Mouse (Mus musculus) kidney, embryonic 15.5 days (tissue): ENCODE data around the gene Bbof1. TPM values are rescaled to one million over a fixed set of nuclear protein-coding genes. Genes with fewer than 3 reads are reported as not detected.

Experiments used
- ATAC-seq: fragments of 200-750 bp; cut with Nextera tagmentation; replicated peaks from 2 replicates; pipeline ENCODE4 v1.8.0; 2017; ENCODE audit warnings: moderate TSS enrichment; ENCODE audit not compliant: low FRiP score
- H3K27ac ChIP-seq: fragments of 300-500 bp; sonication (generic); 2 replicates; pipeline ENCODE4 v1.5.1; 2015; ENCODE audit warnings: mild to moderate bottlenecking, inconsistent platforms
- H3K27me3 ChIP-seq: fragments of 300-500 bp; sonication (generic); 2 replicates; pipeline ENCODE4 v1.6.1; 2015; ENCODE audit warnings: inconsistent platforms
- H3K36me3 ChIP-seq: fragments of 300-500 bp; sonication (generic); 2 replicates; pipeline ENCODE4 v1.6.1; 2015; ENCODE audit warnings: inconsistent platforms
- H3K4me1 ChIP-seq: fragments of 300-500 bp; sonication (generic); 2 replicates; pipeline ENCODE4 v1.6.1; 2015; ENCODE audit warnings: inconsistent platforms
- H3K4me2 ChIP-seq: fragments of 300-500 bp; sonication (generic); 2 replicates; pipeline ENCODE4 v1.6.1; 2015; ENCODE audit warnings: moderate library complexity, mild to moderate bottlenecking, inconsistent platforms
- H3K4me3 ChIP-seq: fragments of 300-500 bp; sonication (generic); replicated peaks from 2 replicates; pipeline ENCODE4 v1.5.1; 2015; ENCODE audit warnings: mild to moderate bottlenecking, inconsistent platforms
- H3K9ac ChIP-seq: fragments of 300-500 bp; sonication (generic); 2 replicates; pipeline ENCODE4 v1.6.1; 2015; ENCODE audit warnings: mild to moderate bottlenecking, inconsistent platforms
- H3K9me3 ChIP-seq: fragments of 300-500 bp; sonication (generic); replicated peaks from 2 replicates; pipeline ENCODE4 v1.6.1; 2016; ENCODE audit warnings: inconsistent platforms
- WGBS: fragments of 180-500 bp; shearing (Covaris S2); methylation state at CpG from one replicate; pipeline ENCODE4 v1.1.7; 2015; ENCODE audit warnings: mixed read lengths; 5-methylcytosine and 5-hydroxymethylcytosine counted together
- polyA plus RNA-seq: library from polyadenylated mRNA; unstranded; fragments of >200 nt; fragmentation: Nextera tagmentation; extraction: Ambion mirVana; gene quantifications from 2 replicates; pipeline ENCODE4 v1.2.1, GENCODE M21; 2015

Gene Bbof1
- polyA plus RNA-seq, 1 experiment from 2014 or later, result 1.7 TPM

- Histone ChIP-seq H3K9ac (no peak overlapping the region), H3K4me1 (peaks cover 19% of the 10 kb centered on the region), H3K4me3 (no peak overlapping the region), H3K27me3 (no peaks in the 10 kb centered on the region), H3K27ac (peak overlapping the region; percentile 33; the same call in 1 of the 2 replicates), H3K36me3 (no peaks in the 10 kb centered on the region), H3K9me3 (no peaks in the 10 kb centered on the region), H3K4me2 (peak overlapping the region; percentile 12; the same call in 1 of the 2 replicates)
- peak; percentile 83 for ATAC-seq
- 52% methylated on average over 9 of the region's 9 CpGs for WGBS
These were observed 5.9 kb upstream of the Bbof1 start for GRCm38 (mm10) chr12:84402923-84403322.

- 84% methylated on average over 6 of the region's 6 CpGs for WGBS
- Histone ChIP-seq H3K9me3 (no peaks in the 10 kb centered on the region), H3K4me2 (no peak overlapping the region), H3K27me3 (no peaks in the 10 kb centered on the region), H3K9ac (no peak overlapping the region), H3K4me3 (no peak overlapping the region), H3K36me3 (no peaks in the 10 kb centered on the region), H3K27ac (no peak overlapping the region), H3K4me1 (peaks cover 23% of the 10 kb centered on the region)
- no peak for ATAC-seq
These were observed 4.3 kb upstream of the Bbof1 start for GRCm38 (mm10) chr12:84404541-84404940.

GRCm38 (mm10) chr12:84407259-84407658 lies 1.6 kb upstream of the Bbof1 start:
- 56% methylated on average over 4 of the region's 4 CpGs for WGBS

GRCm38 (mm10) chr12:84407874-84408818 lies 725 bp upstream of the Bbof1 start:
- peak overlapping the region; percentile 84 for H3K27ac ChIP-seq
- no peaks in the 10 kb centered on the region for H3K36me3 ChIP-seq
- peak overlapping the region; percentile 95 for H3K4me2 ChIP-seq
- ATAC-seq, result peak; percentile 57
- H3K4me1 ChIP-seq, result peaks cover 13% of the 10 kb centered on the region
- H3K9ac ChIP-seq, result peak overlapping the region; percentile 73
- 1% methylated on average over 52 of the region's 52 CpGs for WGBS
- no peaks in the 10 kb centered on the region for H3K9me3 ChIP-seq
- H3K4me3 ChIP-seq, result peak overlapping the region; percentile 76
- H3K27me3 ChIP-seq, result no peaks in the 10 kb centered on the region

More at GRCm38 (mm10) chr12:84407259-84407658, 1.6 kb upstream of the Bbof1 start:
- Histone ChIP-seq H3K4me3 (no peak overlapping the region), H3K27me3 (no peaks in the 10 kb centered on the region), H3K9ac (no peak overlapping the region), H3K9me3 (no peaks in the 10 kb centered on the region), H3K4me1 (peaks cover 18% of the 10 kb centered on the region), H3K36me3 (no peaks in the 10 kb centered on the region), H3K27ac (no peak overlapping the region), H3K4me2 (no peak overlapping the region)
- no peak for ATAC-seq

GRCm38 (mm10) chr12:84416834-84417604 lies 8.1 kb downstream of the Bbof1 start, which contains the start of gene Rnf113a2:
Gene Rnf113a2 (plus strand): TSS chr12:84417196.
- Histone ChIP-seq H3K36me3 (peaks cover 3% of the 10 kb centered on the region; the same call in 1 of the 2 replicates), H3K9ac (peak within 1 kb of the TSS; percentile 54), H3K9me3 (no peaks in the 10 kb centered on the region; the same call in 1 of the 2 replicates), H3K27me3 (no peaks in the 10 kb centered on the region), H3K4me2 (peak within 1 kb of the TSS; percentile 88), H3K27ac (peak within 1 kb of the TSS; percentile 39), H3K4me1 (peaks cover 6% of the 10 kb centered on the region; the same call in 1 of the 2 replicates), H3K4me3 (peak within 1 kb of the TSS; percentile 67)
- peak; percentile 85 for ATAC-seq
- 3% methylated on average over 50 of the region's 50 CpGs for WGBS

- peak overlapping the region; percentile 54 for H3K9ac ChIP-seq
- H3K36me3 ChIP-seq, result peaks cover 3% of the 10 kb centered on the region; the same call in 1 of the 2 replicates
- peaks cover 6% of the 10 kb centered on the region; the same call in 1 of the 2 replicates for H3K4me1 ChIP-seq
- H3K9me3 ChIP-seq, result no peaks in the 10 kb centered on the region; the same call in 1 of the 2 replicates
- H3K27ac ChIP-seq, result no peak overlapping the region
- peak overlapping the region; percentile 88 for H3K4me2 ChIP-seq
- no peak for ATAC-seq
- no peaks in the 10 kb centered on the region for H3K27me3 ChIP-seq
- 35% methylated on average over 18 of the region's 18 CpGs for WGBS
- peak overlapping the region; percentile 67 for H3K4me3 ChIP-seq
These were observed 8.7 kb downstream of the Bbof1 start for GRCm38 (mm10) chr12:84417605-84417922.

GRCm38 (mm10) chr12:84423990-84424389 lies 15.1 kb downstream of the Bbof1 start:
- Histone ChIP-seq H3K27me3 (no peaks in the 10 kb centered on the region), H3K36me3 (no peaks in the 10 kb centered on the region), H3K4me1 (no peaks in the 10 kb centered on the region), H3K4me3 (no peak overlapping the region), H3K4me2 (no peak overlapping the region), H3K27ac (no peak overlapping the region), H3K9ac (no peak overlapping the region), H3K9me3 (no peaks in the 10 kb centered on the region)
- no peak for ATAC-seq
- 58% methylated on average over 3 of the region's 3 CpGs for WGBS

GRCm38 (mm10) chr12:84429825-84430224 lies 21.0 kb downstream of the Bbof1 start:
- no peaks in the 10 kb centered on the region for H3K9me3 ChIP-seq
- no peak overlapping the region for H3K27ac ChIP-seq
- H3K4me1 ChIP-seq, result no peaks in the 10 kb centered on the region
- no peak overlapping the region for H3K9ac ChIP-seq
- H3K4me3 ChIP-seq, result no peak overlapping the region
- no peak for ATAC-seq
- H3K36me3 ChIP-seq, result peaks cover 19% of the 10 kb centered on the region; the same call in 1 of the 2 replicates
- H3K4me2 ChIP-seq, result no peak overlapping the region
- no peaks in the 10 kb centered on the region for H3K27me3 ChIP-seq
- WGBS, result 83% methylated on average over 2 of the region's 2 CpGs

GRCm38 (mm10) chr12:84438697-84439096 lies 29.8 kb downstream of the Bbof1 start:
- H3K27me3 ChIP-seq, result no peaks in the 10 kb centered on the region
- H3K36me3 ChIP-seq, result peaks cover 10% of the 10 kb centered on the region
- H3K9me3 ChIP-seq, result no peaks in the 10 kb centered on the region
- ATAC-seq, result no peak
- no peaks in the 10 kb centered on the region for H3K4me1 ChIP-seq
- no peak overlapping the region for H3K27ac ChIP-seq
- no peak overlapping the region for H3K9ac ChIP-seq
- H3K4me2 ChIP-seq, result no peak overlapping the region
- H3K4me3 ChIP-seq, result no peak overlapping the region
- 52% methylated on average over 2 of the region's 2 CpGs for WGBS

- H3K9ac ChIP-seq, result no peak overlapping the region
- H3K4me1 ChIP-seq, result no peaks in the 10 kb centered on the region
- no peak overlapping the region for H3K4me2 ChIP-seq
- H3K36me3 ChIP-seq, result peaks cover 6% of the 10 kb centered on the region; the same call in 1 of the 2 replicates
- 70% methylated on average over 4 of the region's 4 CpGs for WGBS
- no peaks in the 10 kb centered on the region for H3K27me3 ChIP-seq
- no peak overlapping the region for H3K4me3 ChIP-seq
- no peak for ATAC-seq
- no peaks in the 10 kb centered on the region for H3K9me3 ChIP-seq
- no peak overlapping the region for H3K27ac ChIP-seq
These were observed 33.7 kb downstream of the Bbof1 start for GRCm38 (mm10) chr12:84442526-84442925.

GRCm38 (mm10) chr12:84447386-84447785 lies 38.5 kb downstream of the Bbof1 start:
- H3K4me3 ChIP-seq, result no peak overlapping the region
- H3K9ac ChIP-seq, result no peak overlapping the region
- H3K36me3 ChIP-seq, result no peaks in the 10 kb centered on the region
- H3K27me3 ChIP-seq, result no peaks in the 10 kb centered on the region
- H3K4me2 ChIP-seq, result no peak overlapping the region
- H3K9me3 ChIP-seq, result no peaks in the 10 kb centered on the region
- no peak for ATAC-seq
- WGBS, result 74% methylated on average over 1 of the region's 1 CpGs
- no peak overlapping the region for H3K27ac ChIP-seq
- peaks cover 16% of the 10 kb centered on the region for H3K4me1 ChIP-seq

GRCm38 (mm10) chr12:84448181-84448580 lies 39.3 kb downstream of the Bbof1 start:
- 0 out of 2 replicates have a peak overlapping the region, but pooled peaks have one; percentile 20 for H3K27ac ChIP-seq
- no peak overlapping the region for H3K9ac ChIP-seq
- H3K9me3 ChIP-seq, result no peaks in the 10 kb centered on the region
- H3K4me3 ChIP-seq, result no peak overlapping the region
- peaks cover 21% of the 10 kb centered on the region for H3K4me1 ChIP-seq
- no peak for ATAC-seq
- H3K27me3 ChIP-seq, result no peaks in the 10 kb centered on the region
- no peaks in the 10 kb centered on the region for H3K36me3 ChIP-seq
- WGBS, result 78% methylated on average over 6 of the region's 6 CpGs
- H3K4me2 ChIP-seq, result no peak overlapping the region
